Mouse (Mus musculus): ENCODE results near the gene Cyp4f18.

- no peak for TF ChIP-seq POLR2A (IDR thresholded peaks at IDR 0.05; ENCODE audit: insufficient read depth, low read depth, low read length)
- no peak for TF ChIP-seq CTCF (IDR thresholded peaks at IDR 0.05; ENCODE audit: insufficient read depth, low read depth, low read length)
Measured at GRCm38 (mm10) chr8:71966411-71966810, 43.0 kb downstream of the Cyp4f18 start.

All from olfactory bulb, adult 2 months (tissue).